Mouse (Mus musculus): ENCODE results near the gene Bcap29.
"Not testable (repeated sequence)": the region's sequence is repeated elsewhere in the genome, so short reads cannot be mapped to it uniquely, and the experiment has no call there.

Bcap29 gene

DNA sequence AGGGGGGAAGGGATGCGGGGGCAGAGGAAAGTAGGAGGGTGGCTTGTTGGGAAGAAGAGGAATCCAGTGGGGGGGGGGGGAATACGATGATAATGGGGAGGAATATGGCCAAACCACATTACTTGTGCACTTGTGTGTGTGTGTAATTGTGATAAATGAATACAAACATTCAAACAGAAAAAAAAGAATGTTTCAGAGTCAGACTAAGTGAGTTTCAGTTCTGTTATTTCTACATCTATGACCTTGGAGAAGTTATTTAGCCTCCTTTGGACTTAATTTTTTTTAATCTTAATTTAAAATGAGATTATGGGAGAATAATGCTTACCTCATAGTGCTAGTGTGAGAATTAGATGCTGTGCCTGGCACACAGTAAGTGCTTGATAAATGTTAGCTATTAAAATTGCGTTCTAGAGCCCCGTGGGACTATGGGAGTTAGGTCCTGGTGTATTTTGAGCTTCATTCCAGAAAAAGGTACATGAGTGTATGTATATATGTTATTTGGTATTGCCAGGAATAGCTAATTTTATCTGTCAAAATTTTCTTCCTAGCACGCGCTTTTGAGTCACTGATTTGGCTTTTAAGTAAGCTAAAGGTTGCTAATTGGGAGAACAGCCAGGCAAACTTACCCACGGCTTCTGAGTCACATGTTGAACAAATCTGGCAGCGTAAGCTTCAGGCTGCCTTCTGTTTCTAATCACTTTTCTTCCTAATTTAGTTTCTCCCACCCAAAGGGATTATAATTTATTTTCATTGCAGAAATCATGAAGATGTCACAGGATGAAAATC, 55.6 kb downstream of the Bcap29 start:
- peak; percentile 65 to 71 for DNase-seq (ENCODE audit: low spot score in 2 of 2)

DNA sequence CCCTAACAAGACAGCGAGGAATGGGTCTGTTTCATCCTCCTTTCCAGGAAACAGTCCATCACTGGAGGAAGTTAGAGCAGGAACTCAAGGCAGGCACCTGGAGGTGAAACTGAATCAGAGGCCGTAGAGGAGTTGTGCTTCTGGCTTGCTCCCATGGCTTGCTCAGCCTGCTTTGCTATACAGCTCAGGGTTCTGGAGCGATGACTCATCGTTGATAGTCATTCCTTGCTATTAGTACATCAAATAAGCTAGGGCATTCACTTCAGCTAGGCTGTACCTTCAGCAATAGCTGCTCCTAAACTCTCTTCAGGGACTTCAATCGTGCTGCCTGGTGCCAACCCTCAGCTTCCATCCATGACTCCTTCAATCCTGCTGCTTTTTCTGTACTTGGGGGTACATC, 60.0 kb downstream of the Bcap29 start:
- no peak for DNase-seq (ENCODE audit: low spot score in 2 of 2)

DNA sequence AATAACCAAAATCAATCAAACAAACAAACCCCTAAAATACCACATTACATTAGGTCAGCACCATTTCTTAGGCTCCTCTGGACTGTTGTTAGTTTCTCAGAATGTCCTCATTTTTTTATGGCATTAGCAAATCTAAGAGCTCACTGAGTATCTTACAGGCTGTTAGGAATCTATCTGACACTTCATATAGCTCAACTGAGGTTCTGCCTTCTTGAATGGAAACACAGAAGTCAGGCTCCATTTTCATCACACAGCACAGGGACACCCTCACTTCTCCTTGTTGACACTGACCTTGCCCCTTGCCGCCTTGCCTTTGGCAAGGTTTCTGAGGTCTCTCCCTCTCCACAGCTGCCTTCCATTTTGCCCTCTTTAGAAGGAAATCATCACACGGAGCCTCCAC, 64.7 kb downstream of the Bcap29 start:
- DNase-seq (ENCODE audit: low spot score in 2 of 2), result no peak

DNA sequence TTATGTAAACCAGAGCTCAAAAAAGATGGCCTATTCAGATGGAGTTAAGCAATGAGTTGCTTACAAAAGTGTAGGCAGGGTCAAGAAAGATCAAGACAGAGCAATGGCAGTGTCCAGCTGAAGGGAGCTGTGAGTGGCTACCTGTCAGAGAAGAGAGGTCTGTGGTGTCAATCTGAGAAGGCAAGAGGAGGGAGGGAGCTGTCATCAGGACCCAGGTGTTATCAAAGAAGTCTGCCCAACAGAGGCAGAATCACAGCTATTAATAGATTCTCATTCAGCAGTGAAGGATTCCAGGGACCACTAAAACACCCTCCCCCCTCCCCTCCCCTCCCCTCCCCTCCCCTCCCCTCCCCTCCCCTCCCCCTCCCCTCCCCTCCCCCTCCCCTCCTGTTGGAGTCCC, 65.8 kb downstream of the Bcap29 start:
- no peak for DNase-seq (ENCODE audit: low spot score in 2 of 2)

DNA sequence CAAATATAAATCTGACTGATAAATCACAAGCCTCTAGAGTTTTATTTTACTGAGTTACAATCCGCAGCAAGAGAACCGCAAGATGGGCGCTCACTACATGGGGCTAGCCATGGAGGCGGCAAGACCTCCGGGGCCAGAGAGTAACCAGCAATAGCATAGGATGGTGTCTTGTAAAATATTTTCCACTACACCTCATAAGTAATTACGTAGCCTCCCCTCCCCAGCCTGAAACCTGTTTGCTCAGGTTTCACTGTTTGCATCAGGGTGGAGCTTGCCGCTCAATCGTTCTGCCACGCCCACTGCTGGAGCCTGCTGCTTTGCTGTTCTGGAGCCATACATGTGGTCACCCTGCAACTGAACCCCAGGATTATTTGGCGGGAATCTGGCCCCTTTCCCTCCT, 66.9 kb downstream of the Bcap29 start:
- DNase-seq (ENCODE audit: low spot score in 2 of 2), result not testable (repeated sequence)

DNA sequence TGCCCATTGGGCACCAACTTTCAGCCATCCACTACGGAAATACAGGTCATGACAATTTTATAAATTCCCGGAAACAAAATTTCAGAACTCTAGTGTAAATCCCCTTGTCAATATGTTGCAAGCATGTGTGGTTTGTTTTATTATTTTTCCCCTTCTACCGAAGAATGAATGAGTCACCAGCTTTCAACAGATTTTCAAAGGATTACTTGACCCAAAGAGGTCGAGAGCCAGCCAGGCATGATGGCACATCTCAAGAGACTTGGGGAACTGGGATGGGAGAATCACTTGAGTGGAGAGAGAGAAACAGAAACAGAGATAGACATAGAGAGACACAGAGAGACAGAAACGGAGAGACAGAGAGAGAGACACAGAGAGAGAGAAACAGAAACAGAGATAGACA, 73.7 kb downstream of the Bcap29 start:
- no peak for DNase-seq (ENCODE audit: low spot score in 2 of 2)

DNA sequence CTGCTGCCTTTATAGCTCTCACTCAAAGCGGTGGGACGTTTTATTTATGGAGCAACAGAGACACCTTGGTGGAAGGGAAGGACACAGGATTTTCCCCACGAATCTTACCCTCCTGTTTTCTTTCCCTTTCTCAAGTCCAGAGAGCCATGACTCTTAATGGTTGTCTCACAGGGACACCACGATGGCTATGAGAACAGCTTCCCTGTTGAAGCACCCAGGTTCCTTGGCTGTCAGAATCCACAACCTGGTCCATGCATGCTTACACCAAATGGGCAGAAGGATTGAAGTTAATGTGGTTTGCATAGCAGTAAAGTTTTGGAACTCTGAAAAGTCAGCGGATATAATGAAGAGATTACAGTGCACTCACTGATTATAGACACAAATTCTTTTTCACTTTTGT, 74.5 kb downstream of the Bcap29 start:
- no peak for DNase-seq (ENCODE audit: low spot score in 2 of 2)

DNA sequence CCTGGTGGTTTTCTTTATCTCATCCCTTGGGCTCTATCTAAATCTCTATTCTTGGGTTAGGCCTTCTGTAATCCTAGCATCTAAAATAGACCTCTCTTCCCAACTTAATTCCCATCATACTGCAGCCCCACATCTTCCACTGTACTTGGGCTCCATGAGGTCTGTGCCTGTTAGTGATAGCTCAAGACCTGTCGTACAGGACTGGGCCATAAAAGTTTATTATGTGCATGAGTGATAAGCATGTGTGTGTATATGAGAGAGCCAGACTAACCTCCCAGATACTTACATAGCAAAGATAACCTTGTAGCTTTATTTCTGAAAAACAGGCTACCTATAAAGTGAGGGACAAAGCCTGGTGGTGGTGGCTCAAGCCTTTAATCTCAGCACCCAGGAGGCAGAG, 80.1 kb downstream of the Bcap29 start:
- no peak for DNase-seq (ENCODE audit: low spot score in 2 of 2)

DNA sequence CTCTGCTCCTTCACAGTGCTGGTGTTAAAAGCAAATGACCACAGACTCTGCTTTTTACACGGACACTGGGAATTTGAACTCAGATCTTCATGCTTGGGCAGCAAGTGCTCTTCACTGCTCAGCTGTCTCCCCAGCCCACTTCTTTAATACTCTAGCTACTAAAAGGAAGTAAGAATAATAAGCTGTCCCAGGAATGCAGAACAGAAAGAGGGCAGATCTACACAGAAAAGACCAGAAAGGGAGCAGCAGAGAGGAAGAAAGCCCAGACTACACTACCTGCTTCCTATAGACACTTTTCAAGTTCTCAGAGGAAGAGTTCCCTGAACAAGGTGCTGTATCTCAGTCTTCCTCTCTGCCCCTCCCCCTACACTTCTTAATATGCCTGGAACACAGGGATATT, 83.2 kb downstream of the Bcap29 start:
- DNase-seq (ENCODE audit: low spot score in 2 of 2), result no peak

DNA sequence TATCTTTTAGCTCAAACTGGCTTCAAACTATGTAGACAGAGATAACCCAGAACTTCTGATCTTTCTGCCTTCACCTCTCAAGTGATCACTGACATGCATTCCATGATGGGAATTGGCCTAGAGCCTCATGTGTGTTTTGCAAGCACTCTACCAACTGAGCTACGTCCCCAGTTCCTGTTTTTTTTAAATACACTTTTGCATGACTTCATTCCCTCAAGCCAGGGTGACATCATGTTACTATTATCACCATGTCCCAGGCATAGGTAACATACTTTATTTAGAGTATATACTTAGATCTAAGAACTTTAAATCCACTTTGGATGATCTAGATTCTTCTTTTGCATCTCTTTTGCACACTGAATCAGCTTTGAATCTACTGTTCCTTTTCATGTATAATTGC, 88.4 kb downstream of the Bcap29 start:
- DNase-seq (ENCODE audit: low spot score in 2 of 2), result no peak

DNA sequence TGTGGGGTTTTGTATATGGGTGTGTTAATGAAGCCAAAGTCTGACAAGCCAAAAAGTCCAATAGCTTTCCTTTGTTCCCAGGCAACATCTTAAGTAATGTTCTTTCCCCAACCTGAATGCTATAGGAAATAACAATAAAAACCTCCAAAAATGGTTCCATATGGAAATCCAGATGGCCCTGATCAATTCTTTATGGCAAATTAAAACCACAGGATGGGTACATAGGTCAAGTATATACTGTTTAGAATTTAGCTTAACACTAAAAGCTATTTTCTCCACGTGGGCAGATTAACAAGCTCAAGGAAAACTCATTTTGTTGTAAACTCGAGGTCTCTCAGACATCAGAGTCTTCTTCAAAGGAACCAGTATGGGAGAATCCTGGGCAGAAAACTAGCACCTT, 89.2 kb downstream of the Bcap29 start:
- DNase-seq (ENCODE audit: low spot score in 2 of 2), result no peak

DNA sequence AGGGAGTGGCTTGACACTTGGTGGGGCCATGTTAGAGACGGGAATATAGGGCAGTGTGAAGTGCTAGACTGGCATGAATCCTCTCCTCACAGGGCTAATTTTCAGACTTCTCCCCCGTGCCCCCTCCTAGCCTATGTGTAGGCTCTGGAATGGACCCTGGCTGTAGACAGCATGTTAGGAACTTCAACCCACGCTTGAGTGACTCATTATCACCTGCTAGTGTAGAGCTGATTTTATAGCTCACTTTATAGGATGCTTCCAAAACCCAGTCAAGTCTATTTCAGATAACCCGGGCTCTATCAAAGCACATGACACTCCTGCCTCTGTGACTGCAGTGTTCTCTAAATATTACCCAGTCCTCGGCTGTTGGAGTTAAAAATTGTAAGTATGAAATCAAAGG, 92.9 kb downstream of the Bcap29 start:
- DNase-seq (ENCODE audit: low spot score in 2 of 2), result no peak

Measured in right cerebral cortex, adult 2 months (tissue).